Mouse (Mus musculus): ENCODE measurements around the gene Pfkfb1.

Gene Pfkfb1

GRCm38 (mm10) chrX:150588023-150588764, at the start of gene Pfkfb1:
Gene Pfkfb1 (plus strand): TSS chrX:150588229.
- peak; percentile 65 to 73 for DNase-seq (ENCODE audit: low spot score in 2 of 2)

GRCm38 (mm10) chrX:150540111-150540510, 47.9 kb upstream of the Pfkfb1 start:
- no peak for DNase-seq (ENCODE audit: low spot score in 2 of 2)

- no peak for DNase-seq (ENCODE audit: low spot score in 2 of 2)
Observed at GRCm38 (mm10) chrX:150541684-150542083, 46.3 kb upstream of the Pfkfb1 start.

- no peak for DNase-seq (ENCODE audit: low spot score in 2 of 2)
Observed at GRCm38 (mm10) chrX:150547239-150547638, 40.8 kb upstream of the Pfkfb1 start, which contains the start of gene Alas2. Gene Alas2 (plus strand): TSS chrX:150547375.

- no peak for DNase-seq (ENCODE audit: low spot score in 2 of 2)
Observed at GRCm38 (mm10) chrX:150549639-150550038, 38.4 kb upstream of the Pfkfb1 start.

- no peak for DNase-seq (ENCODE audit: low spot score in 2 of 2)
Observed at GRCm38 (mm10) chrX:150551986-150552385, 36.0 kb upstream of the Pfkfb1 start.

GRCm38 (mm10) chrX:150554032-150554431, 34.0 kb upstream of the Pfkfb1 start:
- no peak for DNase-seq (ENCODE audit: low spot score in 2 of 2)

GRCm38 (mm10) chrX:150564644-150565357, 23.2 kb upstream of the Pfkfb1 start:
- DNase-seq (ENCODE audit: low spot score in 2 of 2): no peak

- DNase-seq (ENCODE audit: low spot score in 2 of 2): no peak
Observed at GRCm38 (mm10) chrX:150581921-150582320, 6.1 kb upstream of the Pfkfb1 start.

- DNase-seq (ENCODE audit: low spot score in 2 of 2): no peak
Observed at GRCm38 (mm10) chrX:150585116-150585515, 2.9 kb upstream of the Pfkfb1 start.

GRCm38 (mm10) chrX:150589696-150590095, 1.7 kb downstream of the Pfkfb1 start, which contains the start of gene Apex2:
Gene Apex2 (minus strand): TSS chrX:150589868.
- DNase-seq (ENCODE audit: low spot score in 2 of 2): no peak

GRCm38 (mm10) chrX:150593266-150594035, 5.4 kb downstream of the Pfkfb1 start:
- peak; percentile 31 to 44 for DNase-seq (ENCODE audit: low spot score in 2 of 2)

- no peak for DNase-seq (ENCODE audit: low spot score in 2 of 2)
Observed at GRCm38 (mm10) chrX:150594176-150594575, 6.1 kb downstream of the Pfkfb1 start.

- no peak for DNase-seq (ENCODE audit: low spot score in 2 of 2)
Observed at GRCm38 (mm10) chrX:150595016-150595760, 7.2 kb downstream of the Pfkfb1 start.

GRCm38 (mm10) chrX:150598882-150599281, 10.9 kb downstream of the Pfkfb1 start:
- peak in 1 of 2 experiments; percentile 12 for DNase-seq (ENCODE audit: low spot score in 2 of 2)

- no peak for DNase-seq (ENCODE audit: low spot score in 2 of 2)
Observed at GRCm38 (mm10) chrX:150636421-150636820, 48.4 kb downstream of the Pfkfb1 start.

GRCm38 (mm10) chrX:150656122-150656907, 68.3 kb downstream of the Pfkfb1 start:
- no peak for DNase-seq (ENCODE audit: low spot score in 2 of 2)

- DNase-seq (ENCODE audit: low spot score in 2 of 2): no peak
Observed at GRCm38 (mm10) chrX:150656908-150657796, 69.1 kb downstream of the Pfkfb1 start, which contains the start of gene Tro. Gene Tro (minus strand): TSS chrX:150657583.

- no peak for DNase-seq (ENCODE audit: low spot score in 2 of 2)
Observed at GRCm38 (mm10) chrX:150657797-150658118, 69.7 kb downstream of the Pfkfb1 start.

- no peak for DNase-seq (ENCODE audit: low spot score in 2 of 2)
Observed at GRCm38 (mm10) chrX:150662809-150663208, 74.8 kb downstream of the Pfkfb1 start.
